Mouse (Mus musculus) heart, embryonic 13.5 days (tissue): ENCODE results near the gene Tmem209. TPM values are rescaled to one million over a fixed set of nuclear protein-coding genes. Genes with fewer than 3 reads are reported as not detected.

Experiments used
- ATAC-seq: fragments of 200-750 bp; cut with Nextera tagmentation; 2 replicates; pipeline ENCODE4 v1.8.0; 2017; ENCODE audit warnings: moderate TSS enrichment; ENCODE audit not compliant: insufficient number of reproducible peaks, low FRiP score, low TSS enrichment; ENCODE audit errors: extremely low read depth
- H3K27ac ChIP-seq: fragments of 300-500 bp; sonication (generic); replicated peaks from 2 replicates; pipeline ENCODE4 v1.5.1; 2015; ENCODE audit warnings: moderate library complexity, mild to moderate bottlenecking, inconsistent platforms
- H3K27me3 ChIP-seq: fragments of 300-500 bp; sonication (generic); replicated peaks from 2 replicates; pipeline ENCODE4 v1.6.1; 2015; ENCODE audit warnings: mild to moderate bottlenecking, inconsistent platforms
- H3K36me3 ChIP-seq: fragments of 300-500 bp; sonication (generic); 2 replicates; pipeline ENCODE4 v1.6.1; 2015; ENCODE audit warnings: mild to moderate bottlenecking, inconsistent platforms
- H3K4me1 ChIP-seq: fragments of 300-500 bp; sonication (generic); 2 replicates; pipeline ENCODE4 v1.6.1; 2015; ENCODE audit warnings: inconsistent platforms
- H3K4me2 ChIP-seq: fragments of 300-500 bp; sonication (generic); 2 replicates; pipeline ENCODE4 v1.6.1; 2015; ENCODE audit warnings: inconsistent platforms, mild to moderate bottlenecking, moderate library complexity
- H3K4me3 ChIP-seq: fragments of 300-500 bp; sonication (generic); 2 replicates; pipeline ENCODE4 v1.5.1; 2015; ENCODE audit warnings: moderate library complexity, mild to moderate bottlenecking, inconsistent platforms
- H3K9ac ChIP-seq: fragments of 300-500 bp; sonication (generic); 2 replicates; pipeline ENCODE4 v1.6.1; 2015; ENCODE audit warnings: inconsistent platforms, mild to moderate bottlenecking, moderate library complexity
- H3K9me3 ChIP-seq: fragments of 300-500 bp; sonication (generic); 2 replicates; pipeline ENCODE4 v1.6.1; 2016; ENCODE audit warnings: inconsistent platforms
- WGBS: fragments of 180-500 bp; shearing (Covaris S2); methylation state at CpG from one replicate; pipeline ENCODE4 v1.1.7; 2015; ENCODE audit warnings: mixed read lengths; 5-methylcytosine and 5-hydroxymethylcytosine counted together
- polyA plus RNA-seq: library from polyadenylated mRNA; unstranded; fragments of >200 nt; fragmentation: Nextera tagmentation; extraction: Ambion mirVana; gene quantifications from 2 replicates; pipeline ENCODE4 v1.2.1, GENCODE M21; 2015

Tmem209 gene
- polyA plus RNA-seq, 1 experiment from 2014 or later = 24.2 TPM

DNA sequence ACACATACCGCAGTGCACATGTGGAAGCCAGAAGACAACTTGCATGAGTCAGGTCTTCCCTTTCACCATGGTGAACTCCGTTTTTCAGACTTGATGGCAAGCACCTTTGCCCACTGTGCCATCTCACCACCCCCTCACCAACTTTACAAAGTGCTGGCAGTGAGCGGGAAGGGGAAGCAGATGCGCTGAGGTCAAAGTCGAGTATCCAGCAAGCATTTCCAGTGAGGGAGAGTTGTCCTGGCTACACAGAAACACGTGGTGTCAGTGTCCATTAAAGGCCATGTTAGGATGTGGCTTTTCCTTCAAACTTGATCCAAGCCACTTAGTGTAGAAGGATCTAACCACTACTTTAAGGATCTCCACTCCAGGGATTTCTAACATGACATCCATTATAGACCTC, 31.8 kb downstream of the Tmem209 start:
- no peak for ATAC-seq
- Histone ChIP-seq H3K9me3 (no peaks in the 10 kb centered on the region), H3K4me3 (no peak overlapping the region), H3K27ac (no peak overlapping the region), H3K27me3 (no peaks in the 10 kb centered on the region), H3K36me3 (peaks cover 57% of the 10 kb centered on the region), H3K9ac (no peak overlapping the region), H3K4me1 (0 out of 2 replicates have a peak, but pooled peaks cover 4% of the 10 kb centered on the region), H3K4me2 (no peak overlapping the region)
- 87% methylated on average over 6 of the region's 6 CpGs for WGBS

DNA sequence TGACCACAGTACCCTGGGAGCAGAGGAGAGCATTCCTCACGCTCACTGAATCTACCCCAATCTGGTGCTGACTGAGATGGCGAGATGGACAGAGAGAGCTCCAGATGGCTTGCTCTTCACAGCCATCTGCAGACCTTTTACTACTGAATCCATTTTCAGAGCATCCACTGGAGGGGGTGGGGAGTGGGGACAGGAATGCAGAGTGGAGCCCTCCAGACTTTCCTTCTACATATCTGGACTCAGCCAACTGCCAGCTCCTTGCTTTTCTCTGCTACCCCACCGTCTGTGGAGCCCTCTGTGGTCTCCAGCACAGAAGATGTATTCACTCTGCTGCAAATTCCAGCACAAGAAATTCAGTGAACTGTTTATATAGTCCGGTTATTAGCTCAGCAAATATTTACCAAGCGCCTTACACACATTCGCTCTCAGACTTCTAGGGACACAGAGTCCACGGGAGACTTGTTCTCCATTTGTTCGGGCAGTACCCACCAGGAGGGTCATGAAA, 32.3 kb downstream of the Tmem209 start:
- H3K4me2 ChIP-seq = no peak overlapping the region
- no peak for ATAC-seq
- no peak overlapping the region for H3K4me3 ChIP-seq
- H3K27me3 ChIP-seq = no peaks in the 10 kb centered on the region
- peaks cover 52% of the 10 kb centered on the region for H3K36me3 ChIP-seq
- 0 out of 2 replicates have a peak overlapping the region, but pooled peaks have one; percentile 12 for H3K27ac ChIP-seq
- WGBS = 77% methylated on average over 8 of the region's 8 CpGs
- H3K4me1 ChIP-seq = 0 out of 2 replicates have a peak, but pooled peaks cover 4% of the 10 kb centered on the region
- H3K9me3 ChIP-seq = no peaks in the 10 kb centered on the region
- no peak overlapping the region for H3K9ac ChIP-seq

DNA sequence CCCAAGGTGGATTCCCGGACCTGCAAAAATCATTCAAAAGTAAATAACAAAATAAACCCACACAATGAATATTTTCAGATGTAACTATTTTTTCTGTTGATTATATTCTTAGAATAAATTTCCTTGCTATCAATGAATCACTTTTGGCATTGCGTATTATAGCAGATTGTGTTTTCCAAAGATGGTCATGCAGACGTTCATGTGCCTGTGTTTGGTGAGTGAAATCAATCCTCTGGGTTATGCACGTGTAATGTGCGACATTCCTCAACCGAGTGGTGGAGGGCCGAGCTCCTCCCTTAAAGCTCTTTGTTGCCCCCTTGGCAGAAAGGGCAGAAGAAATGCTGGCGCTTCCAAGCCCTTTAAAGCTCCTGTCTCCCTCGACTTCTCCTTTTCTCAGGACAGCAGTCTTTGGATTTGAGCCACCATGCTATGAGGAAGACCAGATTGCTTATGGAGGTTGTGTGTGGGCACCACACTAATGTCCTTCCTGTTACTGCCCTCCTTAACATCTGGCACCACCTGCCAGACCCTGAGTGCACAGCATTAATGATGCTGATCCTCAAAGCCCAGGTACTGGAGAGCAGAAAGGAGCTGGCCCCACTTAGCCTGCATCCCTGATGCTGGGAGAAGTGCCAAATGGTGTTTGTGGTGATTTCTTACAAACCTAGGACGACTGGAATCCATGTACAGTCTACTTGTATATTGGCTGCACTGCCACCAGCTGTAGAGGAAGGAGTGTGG, 33.4 kb downstream of the Tmem209 start:
- H3K9me3 ChIP-seq = no peaks in the 10 kb centered on the region
- H3K4me3 ChIP-seq = no peak overlapping the region
- 56% methylated on average over 10 of the region's 10 CpGs for WGBS
- no peak overlapping the region for H3K27ac ChIP-seq
- peaks cover 41% of the 10 kb centered on the region for H3K36me3 ChIP-seq
- H3K9ac ChIP-seq = no peak overlapping the region
- H3K4me1 ChIP-seq = 0 out of 2 replicates have a peak, but pooled peaks cover 4% of the 10 kb centered on the region
- H3K4me2 ChIP-seq = no peak overlapping the region
- H3K27me3 ChIP-seq = no peaks in the 10 kb centered on the region
- ATAC-seq = no peak

DNA sequence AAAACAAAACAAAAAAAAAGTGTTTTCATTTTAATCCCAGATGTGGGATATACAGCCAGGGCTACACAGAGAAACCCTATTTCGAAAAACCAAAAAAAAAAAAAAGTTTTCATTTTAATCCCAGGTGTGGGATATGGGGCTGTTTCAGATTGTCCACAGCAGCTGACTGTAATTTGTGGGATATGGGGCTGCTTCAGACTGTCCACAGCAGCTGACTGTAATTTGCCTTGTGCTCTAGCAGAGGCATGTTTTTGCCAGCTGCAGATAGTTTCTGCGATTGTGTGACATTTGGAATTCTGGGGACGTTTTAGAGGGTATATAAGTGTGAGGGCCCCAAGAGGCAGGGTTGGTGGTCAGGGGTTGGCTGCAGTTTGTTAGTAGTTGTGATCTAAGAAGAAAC, 37.9 kb downstream of the Tmem209 start:
- H3K4me1 ChIP-seq = peaks cover 10% of the 10 kb centered on the region; the same call in 1 of the 2 replicates
- no peaks in the 10 kb centered on the region for H3K27me3 ChIP-seq
- no peak overlapping the region for H3K27ac ChIP-seq
- no peak overlapping the region for H3K4me2 ChIP-seq
- no peaks in the 10 kb centered on the region for H3K9me3 ChIP-seq
- 0 out of 2 replicates have a peak, but pooled peaks cover 2% of the 10 kb centered on the region for H3K36me3 ChIP-seq
- no peak overlapping the region for H3K9ac ChIP-seq
- no peak overlapping the region for H3K4me3 ChIP-seq
- WGBS = 68% methylated on average over 3 of the region's 3 CpGs
- no peak for ATAC-seq

DNA sequence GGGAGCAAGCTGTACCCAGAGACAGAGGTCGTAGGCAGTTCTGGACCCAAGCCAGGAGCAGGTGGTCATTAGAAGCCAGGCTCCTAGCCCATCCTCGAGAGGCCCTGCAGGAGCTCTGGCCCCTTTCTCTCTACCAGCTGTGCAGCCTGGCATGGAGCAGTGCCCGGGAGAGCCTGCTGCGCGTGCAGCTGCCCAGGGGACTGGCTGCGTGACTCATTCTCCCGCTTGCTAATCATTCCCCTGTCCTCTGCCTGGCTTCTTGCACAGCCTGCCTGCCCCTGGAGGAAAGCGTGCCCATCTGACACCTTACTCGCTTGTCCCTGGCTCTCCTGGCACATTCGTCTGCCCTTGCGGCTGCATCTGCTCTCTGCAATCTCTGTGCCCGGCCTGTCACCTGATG, 40.2 kb downstream of the Tmem209 start:
- Histone ChIP-seq H3K9ac (no peak overlapping the region), H3K9me3 (no peaks in the 10 kb centered on the region), H3K4me2 (no peak overlapping the region), H3K27me3 (no peaks in the 10 kb centered on the region), H3K27ac (no peak overlapping the region), H3K4me3 (no peak overlapping the region), H3K4me1 (peaks cover 10% of the 10 kb centered on the region; the same call in 1 of the 2 replicates), H3K36me3 (no peaks in the 10 kb centered on the region)
- WGBS = 74% methylated on average over 12 of the region's 12 CpGs
- ATAC-seq = no peak

DNA sequence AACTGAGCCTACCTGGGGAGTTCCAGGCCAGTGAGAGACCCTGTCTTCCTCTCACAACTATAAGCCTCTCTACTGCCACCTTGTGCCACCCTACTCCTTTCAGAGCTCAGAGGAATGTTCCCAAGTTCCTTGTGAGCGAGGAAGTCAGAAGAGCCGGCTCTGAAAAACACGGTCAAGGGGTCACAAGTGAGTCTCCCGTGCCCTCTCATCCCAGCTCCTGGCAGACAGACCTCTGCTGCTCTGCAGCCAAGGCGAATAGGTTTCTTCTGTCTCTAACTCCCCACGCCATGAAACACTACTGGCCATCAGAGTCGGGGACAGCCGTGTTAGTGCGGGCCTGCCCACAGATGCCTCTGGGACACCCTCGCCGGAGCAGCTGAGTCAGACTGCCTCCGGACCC, 40.9 kb downstream of the Tmem209 start:
- Histone ChIP-seq H3K9ac (peak overlapping the region; percentile 67; the same call in 1 of the 2 replicates), H3K4me2 (peak overlapping the region; percentile 49), H3K4me3 (peak overlapping the region; percentile 10; the same call in 1 of the 2 replicates), H3K27ac (no peak overlapping the region), H3K36me3 (no peaks in the 10 kb centered on the region), H3K9me3 (no peaks in the 10 kb centered on the region), H3K4me1 (peaks cover 10% of the 10 kb centered on the region; the same call in 1 of the 2 replicates), H3K27me3 (no peaks in the 10 kb centered on the region)
- no peak for ATAC-seq
- WGBS = 43% methylated on average over 12 of the region's 12 CpGs

DNA sequence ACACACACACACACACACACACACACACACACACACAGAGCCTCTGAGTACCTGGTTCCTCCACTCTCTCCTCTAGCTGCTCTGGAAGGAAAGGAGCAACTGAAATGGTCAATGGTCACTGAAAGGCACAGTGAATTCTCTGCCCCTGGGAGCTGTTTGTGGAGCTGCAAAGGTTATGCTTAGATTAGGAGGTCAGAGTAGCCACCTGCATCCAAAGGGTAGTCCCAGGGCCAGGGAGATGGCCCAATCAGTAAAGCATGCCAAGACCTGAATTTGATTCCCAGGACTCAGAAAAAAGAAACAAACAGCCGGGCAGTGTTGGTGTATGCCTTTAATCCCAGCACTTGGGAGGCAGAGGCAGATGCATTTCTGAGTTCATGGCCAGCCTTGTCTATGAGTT, 41.5 kb downstream of the Tmem209 start:
- Histone ChIP-seq H3K27me3 (no peaks in the 10 kb centered on the region), H3K4me2 (no peak overlapping the region), H3K4me3 (no peak overlapping the region), H3K4me1 (peaks cover 16% of the 10 kb centered on the region), H3K27ac (no peak overlapping the region), H3K36me3 (no peaks in the 10 kb centered on the region), H3K9ac (peak overlapping the region; percentile 33; the same call in 1 of the 2 replicates), H3K9me3 (no peaks in the 10 kb centered on the region)
- 74% methylated on average over 1 of the region's 1 CpGs for WGBS
- no peak for ATAC-seq

DNA sequence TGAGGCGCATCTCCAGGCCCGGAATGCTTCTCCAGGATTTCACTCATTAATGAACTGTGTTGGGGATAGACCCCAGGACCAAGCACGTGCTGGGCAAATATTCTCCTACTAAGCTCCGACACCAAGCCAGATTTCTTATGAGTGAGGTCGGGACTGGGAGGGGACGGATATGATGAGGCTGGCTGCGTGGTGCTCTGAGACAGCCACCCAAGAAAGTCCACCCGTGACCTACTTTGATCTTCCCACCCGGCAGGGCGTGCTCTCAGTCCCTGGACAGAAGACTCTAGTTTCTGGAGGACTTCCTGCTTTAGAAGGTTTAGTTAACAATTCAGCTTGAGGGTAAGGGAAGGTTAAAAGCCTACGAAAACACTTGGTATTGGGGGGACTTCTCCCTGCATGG, 44.0 kb downstream of the Tmem209 start:
- peaks cover 39% of the 10 kb centered on the region for H3K4me1 ChIP-seq
- H3K9ac ChIP-seq = no peak overlapping the region
- H3K9me3 ChIP-seq = no peaks in the 10 kb centered on the region
- H3K4me3 ChIP-seq = no peak overlapping the region
- H3K27me3 ChIP-seq = no peaks in the 10 kb centered on the region; the same call in 1 of the 2 replicates
- no peaks in the 10 kb centered on the region for H3K36me3 ChIP-seq
- H3K4me2 ChIP-seq = no peak overlapping the region
- WGBS = 82% methylated on average over 11 of the region's 11 CpGs
- no peak overlapping the region for H3K27ac ChIP-seq
- ATAC-seq = no peak

DNA sequence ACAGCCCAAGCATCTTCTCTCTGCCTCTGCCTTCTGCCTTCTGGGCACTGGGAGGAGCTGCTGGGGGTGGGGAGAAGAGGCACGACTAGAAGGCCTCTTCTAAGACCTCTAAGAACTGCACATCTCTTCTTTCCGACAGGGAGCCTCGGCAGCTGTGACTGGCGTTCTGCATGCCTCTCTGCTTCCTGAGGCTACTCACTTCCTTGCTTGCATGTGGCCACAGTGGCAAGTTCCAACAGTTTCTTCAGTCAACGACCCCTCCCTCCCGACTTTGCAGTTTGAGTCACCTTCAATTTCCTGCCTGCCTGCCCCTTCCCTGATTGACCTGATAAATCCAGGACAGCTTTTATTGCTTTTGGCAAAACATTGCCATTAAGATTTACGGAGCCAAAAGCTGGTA, 46.8 kb downstream of the Tmem209 start:
- Histone ChIP-seq H3K36me3 (no peaks in the 10 kb centered on the region), H3K9me3 (no peaks in the 10 kb centered on the region), H3K9ac (no peak overlapping the region), H3K27me3 (no peaks in the 10 kb centered on the region; the same call in 1 of the 2 replicates), H3K27ac (peak overlapping the region; percentile 22; the same call in 1 of the 2 replicates), H3K4me1 (peaks cover 51% of the 10 kb centered on the region), H3K4me2 (no peak overlapping the region), H3K4me3 (no peak overlapping the region)
- no peak for ATAC-seq
- WGBS = 22% methylated on average over 7 of the region's 7 CpGs

DNA sequence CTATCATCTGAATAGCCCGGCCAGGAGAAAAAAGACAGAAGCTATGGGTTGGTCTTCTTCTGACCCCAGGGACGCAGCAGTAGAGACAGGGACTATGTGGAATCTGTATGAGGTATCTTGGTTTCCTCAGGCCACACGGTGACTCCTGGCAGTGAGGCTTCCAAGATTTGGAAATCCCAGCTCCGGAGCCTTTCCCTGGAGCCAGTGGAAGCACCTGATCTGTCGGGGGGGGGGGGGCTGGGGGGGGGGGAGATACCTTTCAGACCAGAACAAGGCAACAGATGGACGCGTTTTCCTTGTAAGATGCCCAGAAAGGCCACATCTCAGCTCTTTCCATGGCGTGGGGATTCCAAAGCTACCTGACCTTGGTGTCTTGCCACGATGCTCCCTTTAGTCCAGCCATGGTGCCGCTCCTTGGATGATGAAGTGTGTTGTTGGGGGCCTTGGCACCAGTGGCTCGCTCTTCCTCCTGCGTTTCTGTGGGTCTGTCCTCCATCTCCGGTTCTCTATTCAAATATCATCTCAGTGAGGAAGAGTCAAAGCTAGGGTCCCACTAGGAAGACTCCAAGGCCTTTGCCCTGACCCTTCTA, 47.7 kb downstream of the Tmem209 start:
- Histone ChIP-seq H3K27me3 (no peaks in the 10 kb centered on the region; the same call in 1 of the 2 replicates), H3K9me3 (no peaks in the 10 kb centered on the region), H3K9ac (peak overlapping the region; percentile 80; the same call in 1 of the 2 replicates), H3K27ac (peak overlapping the region; percentile 92), H3K4me2 (no peak overlapping the region), H3K36me3 (no peaks in the 10 kb centered on the region), H3K4me1 (peaks cover 53% of the 10 kb centered on the region), H3K4me3 (no peak overlapping the region)
- no peak for ATAC-seq
- 79% methylated on average over 12 of the region's 13 CpGs for WGBS

DNA sequence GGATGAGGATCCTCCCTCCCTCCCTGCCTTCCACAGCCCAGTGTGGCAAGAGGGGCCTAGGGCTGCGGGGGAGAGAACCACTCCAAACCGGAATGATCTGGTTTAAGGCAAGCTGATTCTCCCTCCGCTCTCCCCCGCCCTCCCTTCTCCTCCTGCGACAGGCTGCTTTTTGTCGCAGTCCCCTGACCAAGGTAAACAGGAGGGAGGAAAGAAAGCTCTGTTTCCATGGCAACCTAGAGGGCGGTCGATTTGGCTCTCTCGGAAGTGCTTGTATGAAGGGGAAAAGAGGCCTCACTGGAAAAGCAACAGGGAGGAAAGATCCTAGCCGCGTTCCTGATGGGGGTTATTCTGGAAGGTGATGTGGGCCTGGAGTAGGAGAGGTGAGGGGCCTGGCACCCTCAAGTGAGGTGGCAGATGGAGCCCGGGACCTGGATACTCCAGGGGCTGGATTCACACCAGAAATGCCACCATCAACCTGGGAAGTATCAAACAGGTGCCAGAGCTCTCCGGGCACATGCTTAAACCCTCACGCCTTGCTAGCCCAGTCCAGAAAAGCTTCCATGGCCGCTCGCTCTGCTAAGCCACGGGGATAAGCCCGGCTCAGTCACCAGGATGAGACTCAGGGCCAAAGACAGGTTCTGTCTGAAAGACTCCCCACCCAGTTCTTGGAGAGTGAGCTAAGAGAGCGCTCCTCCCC, 48.7 kb downstream of the Tmem209 start:
- H3K4me3 ChIP-seq = no peak overlapping the region
- H3K27me3 ChIP-seq = no peaks in the 10 kb centered on the region; the same call in 1 of the 2 replicates
- WGBS = 24% methylated on average over 19 of the region's 19 CpGs
- H3K4me1 ChIP-seq = peaks cover 53% of the 10 kb centered on the region
- peak; percentile 30 for ATAC-seq
- H3K9me3 ChIP-seq = no peaks in the 10 kb centered on the region
- H3K36me3 ChIP-seq = peaks cover 5% of the 10 kb centered on the region
- H3K9ac ChIP-seq = peak overlapping the region; percentile 80
- peak overlapping the region; percentile 76 for H3K4me2 ChIP-seq
- H3K27ac ChIP-seq = peak overlapping the region; percentile 92
